Mouse (Mus musculus) small intestine, adult 2 months (tissue): Measurements from ENCODE around the gene Trak1. TPM values are rescaled to one million over a fixed set of nuclear protein-coding genes. Genes with fewer than 3 reads are reported as not detected.

ENCODE experiments used
- H3K27ac ChIP-seq: fragments of 200-500 bp; 2 replicates; pipeline ENCODE4 v1.5.1; 2012; ENCODE audit warnings: low read depth, low read length, control low read depth, inconsistent platforms; ENCODE audit not compliant: insufficient read depth
- H3K27me3 ChIP-seq: fragments of 200-500 bp; 2 replicates; pipeline ENCODE4 v1.6.1; 2012; ENCODE audit warnings: mild to moderate bottlenecking, moderate library complexity, low read length, inconsistent platforms; ENCODE audit not compliant: control insufficient read depth, insufficient read depth
- H3K36me3 ChIP-seq: fragments of 200-500 bp; 2 replicates; pipeline ENCODE4 v1.6.1; 2012; ENCODE audit warnings: mild to moderate bottlenecking, low read length, control low read depth, inconsistent platforms; ENCODE audit not compliant: control insufficient read depth, insufficient read depth
- H3K4me1 ChIP-seq: fragments of 200-500 bp; 2 replicates; pipeline ENCODE4 v1.6.1; 2012; ENCODE audit warnings: low read length, inconsistent platforms, mixed read lengths; ENCODE audit not compliant: control insufficient read depth, insufficient read depth, insufficient read length
- H3K4me3 ChIP-seq: fragments of 200-500 bp; 2 replicates; pipeline ENCODE4 v1.5.1; 2012; ENCODE audit warnings: low read depth, mild to moderate bottlenecking, control low read depth, inconsistent platforms, low read length, moderate library complexity
- CTCF ChIP-seq: fragments of 200-500 bp; IDR thresholded peaks from 2 replicates; pipeline ENCODE4 v1.5.1; 2012; ENCODE audit warnings: low read depth, mild to moderate bottlenecking, control low read depth, inconsistent platforms, low read length, moderate library complexity, mixed read lengths; ENCODE audit not compliant: insufficient replicate concordance, insufficient read length; ENCODE audit errors: extremely low read depth
- POLR2A ChIP-seq: fragments of 200-500 bp; IDR thresholded peaks from 2 replicates; pipeline ENCODE4 v1.6.1; 2012; ENCODE audit warnings: low read depth, mild to moderate bottlenecking, control low read depth, inconsistent platforms, low read length, moderate library complexity
- WGBS: fragments of 180-500 bp; shearing (Covaris S2); methylation state at CpG from one replicate; pipeline ENCODE4 v1.1.7; 2018; 5-methylcytosine and 5-hydroxymethylcytosine counted together
- polyA plus RNA-seq: library from polyadenylated mRNA; depleted of rRNA; stranded (reverse); fragments of >200 nt; gene quantifications from 2 replicates; pipeline ENCODE4 v1.2.3, GENCODE M21; 2012

The Trak1 gene
- polyA plus RNA-seq, 1 experiment: 99.8 TPM

GRCm38 (mm10) chr9:121281891-121282290 lies 15.4 kb upstream of the Trak1 start:
- no peak overlapping the region for H3K4me3 ChIP-seq
- TF ChIP-seq CTCF (no peak), POLR2A (no peak)
- WGBS: 72% methylated on average over 6 of the region's 6 CpGs
- H3K27me3 ChIP-seq: no peaks in the 10 kb centered on the region
- peaks cover 2% of the 10 kb centered on the region for H3K4me1 ChIP-seq
- no peak overlapping the region for H3K27ac ChIP-seq
- H3K36me3 ChIP-seq: no peaks in the 10 kb centered on the region

GRCm38 (mm10) chr9:121283620-121284185 lies 13.6 kb upstream of the Trak1 start:
- no peaks in the 10 kb centered on the region for H3K36me3 ChIP-seq
- H3K27me3 ChIP-seq: no peaks in the 10 kb centered on the region
- H3K4me1 ChIP-seq: peaks cover 2% of the 10 kb centered on the region; the same call in 1 of the 2 replicates
- H3K4me3 ChIP-seq: no peak overlapping the region
- TF ChIP-seq POLR2A (no peak), CTCF (no peak)
- no peak overlapping the region for H3K27ac ChIP-seq
- 96% methylated on average over 6 of the region's 6 CpGs for WGBS

GRCm38 (mm10) chr9:121284422-121284821 lies 12.9 kb upstream of the Trak1 start:
- TF ChIP-seq CTCF (peak; percentile 63; the same call in 1 of the 2 replicates), POLR2A (no peak)
- 75% methylated on average over 3 of the region's 3 CpGs for WGBS
- Histone ChIP-seq H3K27me3 (no peaks in the 10 kb centered on the region), H3K4me3 (no peak overlapping the region), H3K36me3 (no peaks in the 10 kb centered on the region), H3K27ac (no peak overlapping the region), H3K4me1 (peaks cover 2% of the 10 kb centered on the region; the same call in 1 of the 2 replicates)

GRCm38 (mm10) chr9:121285341-121286324 lies 11.7 kb upstream of the Trak1 start:
- H3K27me3 ChIP-seq: no peaks in the 10 kb centered on the region
- H3K4me1 ChIP-seq: peaks cover 2% of the 10 kb centered on the region; the same call in 1 of the 2 replicates
- 18% methylated on average over 29 of the region's 29 CpGs for WGBS
- peak overlapping the region; percentile 59 for H3K4me3 ChIP-seq
- no peaks in the 10 kb centered on the region for H3K36me3 ChIP-seq
- no peak overlapping the region for H3K27ac ChIP-seq
- TF ChIP-seq POLR2A (peak; percentile 12; the same call in 1 of the 2 replicates), CTCF (no peak)

GRCm38 (mm10) chr9:121286325-121286901 lies 10.9 kb upstream of the Trak1 start:
- Histone ChIP-seq H3K36me3 (no peaks in the 10 kb centered on the region), H3K4me3 (no peak overlapping the region), H3K27ac (no peak overlapping the region), H3K4me1 (peaks cover 2% of the 10 kb centered on the region; the same call in 1 of the 2 replicates), H3K27me3 (no peaks in the 10 kb centered on the region)
- 76% methylated on average over 3 of the region's 3 CpGs for WGBS
- TF ChIP-seq CTCF (no peak), POLR2A (no peak)

GRCm38 (mm10) chr9:121291275-121291674 lies 6.0 kb upstream of the Trak1 start:
- Histone ChIP-seq H3K27me3 (no peaks in the 10 kb centered on the region), H3K4me1 (peaks cover under 1% of the 10 kb centered on the region; the same call in 1 of the 2 replicates), H3K4me3 (no peak overlapping the region), H3K27ac (no peak overlapping the region), H3K36me3 (no peaks in the 10 kb centered on the region)
- WGBS: 68% methylated on average over 2 of the region's 2 CpGs
- no peak for TF ChIP-seq CTCF
- TF ChIP-seq POLR2A: no peak
